ENCODE assay signal across 8 mouse cellular contexts in the genomic region with DNA sequence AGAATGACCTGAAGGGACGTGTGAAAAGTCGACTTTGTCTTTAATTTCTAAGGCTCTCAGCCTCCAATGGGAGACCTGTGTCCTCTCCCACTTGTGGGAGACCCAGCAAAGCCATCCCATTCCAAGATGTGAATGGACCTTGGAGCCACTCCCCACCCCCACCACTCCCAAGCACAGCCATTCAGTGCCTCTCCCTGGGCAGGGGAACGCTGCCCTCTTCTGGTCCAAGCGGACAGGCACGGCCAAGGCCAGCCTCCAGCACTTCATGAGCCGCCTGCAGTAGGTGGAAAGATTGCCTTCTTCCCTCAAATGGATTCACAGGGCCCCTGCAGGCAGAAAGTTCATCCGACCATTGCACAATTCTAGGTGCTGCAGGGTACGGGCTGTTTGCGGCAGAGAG.
DNase-seq lines count a peak whose midpoint lies in the region; ATAC-seq and TF ChIP-seq lines count a peak whose summit lies in the region.

No protein-coding gene starts in this region.

- ATAC-seq in heart, embryonic 15.5 days (replicated peaks; ENCODE audit: insufficient number of reproducible peaks, insufficient read depth, low FRiP score, low read depth): 0 out of 2 replicates have a peak, but pooled peaks have one; percentile 17
- peak; percentile 72 for ATAC-seq in forebrain, embryonic 13.5 days
- no peak for ATAC-seq in intestine, postnatal 0 days
- ATAC-seq in liver, embryonic 11.5 days (replicated peaks; ENCODE audit: low FRiP score): peak; percentile 45; the same call in 1 of the 2 replicates
- ATAC-seq in megakaryocyte, adult 5-6 weeks (ENCODE audit: poor library complexity, severe bottlenecking): no peak

- no peak overlapping the region for H3K27ac ChIP-seq in heart, embryonic 15.5 days
- peak overlapping the region; percentile 25; the same call in 1 of the 2 replicates for H3K27ac ChIP-seq in forebrain, embryonic 13.5 days
- H3K27ac ChIP-seq in intestine, postnatal 0 days (ENCODE audit: low read depth, low read length): no peak overlapping the region
- no peak overlapping the region for H3K27ac ChIP-seq in liver, embryonic 11.5 days (ENCODE audit: low read depth, low read length)

- H3K27me3 ChIP-seq in heart, embryonic 15.5 days: peaks cover 66% of the 10 kb centered on the region
- H3K27me3 ChIP-seq in forebrain, embryonic 13.5 days: peaks cover 37% of the 10 kb centered on the region
- 0 out of 2 replicates have a peak, but pooled peaks cover 3% of the 10 kb centered on the region for H3K27me3 ChIP-seq in intestine, postnatal 0 days (replicated peaks; ENCODE audit: control insufficient read depth, insufficient read depth, low read length)
- H3K27me3 ChIP-seq in liver, embryonic 11.5 days (replicated peaks; ENCODE audit: control insufficient read depth, insufficient read depth, low read length): peaks cover 35% of the 10 kb centered on the region

- H3K4me2 ChIP-seq in heart, embryonic 15.5 days: no peak overlapping the region
- H3K4me2 ChIP-seq in forebrain, embryonic 13.5 days: no peak overlapping the region
- H3K4me2 ChIP-seq in intestine, postnatal 0 days (replicated peaks; ENCODE audit: low read depth): no peak overlapping the region
- H3K4me2 ChIP-seq in liver, embryonic 11.5 days: no peak overlapping the region

- no peak overlapping the region for H3K4me3 ChIP-seq in heart, embryonic 15.5 days
- no peak overlapping the region for H3K4me3 ChIP-seq in forebrain, embryonic 13.5 days
- no peak overlapping the region for H3K4me3 ChIP-seq in intestine, postnatal 0 days (ENCODE audit: low read depth, low read length)
- no peak overlapping the region for H3K4me3 ChIP-seq in liver, embryonic 11.5 days (ENCODE audit: low read depth, low read length)

- WGBS in heart, embryonic 15.5 days: 11% methylated on average over 9 of the region's 9 CpGs
- WGBS in forebrain, embryonic 13.5 days: 5% methylated on average over 9 of the region's 9 CpGs
- 16% methylated on average over 9 of the region's 9 CpGs for WGBS in intestine, postnatal 0 days
- WGBS in liver, embryonic 11.5 days: 11% methylated on average over 9 of the region's 9 CpGs

- no peak overlapping the region for H3K9ac ChIP-seq in heart, embryonic 15.5 days
- H3K9ac ChIP-seq in forebrain, embryonic 13.5 days: no peak overlapping the region
- no peak overlapping the region for H3K9ac ChIP-seq in intestine, postnatal 0 days (ENCODE audit: low read depth, low read length)
- H3K9ac ChIP-seq in liver, embryonic 11.5 days (ENCODE audit: low read depth, low read length): no peak overlapping the region

- no peaks in the 10 kb centered on the region for H3K4me1 ChIP-seq in heart, embryonic 15.5 days (replicated peaks)
- H3K4me1 ChIP-seq in forebrain, embryonic 13.5 days: peaks cover 39% of the 10 kb centered on the region
- no peaks in the 10 kb centered on the region for H3K4me1 ChIP-seq in intestine, postnatal 0 days (replicated peaks; ENCODE audit: control insufficient read depth, insufficient read depth, low read length)
- H3K4me1 ChIP-seq in liver, embryonic 11.5 days (replicated peaks; ENCODE audit: control insufficient read depth, insufficient read depth, low read length): no peaks in the 10 kb centered on the region; the same call in 1 of the 2 replicates

- DNase-seq in heart, adult 11 months: no peak
- DNase-seq in adrenal gland, adult (ENCODE audit: inconsistent age in 2 of 2, low spot score in 1 of 2): peak; percentile 25 to 76
- no peak for DNase-seq in liver, embryonic 11.5 days (ENCODE audit: low spot score)
- DNase-seq in right cerebral cortex, postnatal 14 days: peak; percentile 55

- H3K36me3 ChIP-seq in heart, embryonic 15.5 days: no peaks in the 10 kb centered on the region
- H3K36me3 ChIP-seq in forebrain, embryonic 13.5 days (ENCODE audit: poor library complexity, severe bottlenecking): no peaks in the 10 kb centered on the region
- no peaks in the 10 kb centered on the region for H3K36me3 ChIP-seq in intestine, postnatal 0 days (ENCODE audit: control insufficient read depth, insufficient read depth)
- H3K36me3 ChIP-seq in liver, embryonic 11.5 days (ENCODE audit: control insufficient read depth, insufficient read depth, low read length): no peaks in the 10 kb centered on the region

- H3K9me3 ChIP-seq in heart, embryonic 15.5 days (replicated peaks): no peaks in the 10 kb centered on the region
- H3K9me3 ChIP-seq in forebrain, embryonic 13.5 days (replicated peaks): no peaks in the 10 kb centered on the region
- no peaks in the 10 kb centered on the region for H3K9me3 ChIP-seq in intestine, postnatal 0 days (ENCODE audit: control insufficient read depth)
- H3K9me3 ChIP-seq in liver, embryonic 11.5 days (ENCODE audit: control insufficient read depth, low read length): no peaks in the 10 kb centered on the region

- peak; percentile 87 for TF ChIP-seq CTCF in intestine, postnatal 0 days (IDR thresholded peaks at IDR 0.05; ENCODE audit: low read depth)

Comparison
In these comparisons a context has a peak if more than half of its experiments do, and no peak if none do; other contexts are left out.
1. ATAC-seq: peak in heart, embryonic 15.5 days (single experiment), forebrain, embryonic 13.5 days (single experiment) and liver, embryonic 11.5 days (single experiment); none in intestine, postnatal 0 days (single experiment) and megakaryocyte, adult 5-6 weeks (single experiment).
2. DNase-seq: peak in adrenal gland, adult (2 of 2) and right cerebral cortex, postnatal 14 days (single experiment); none in heart, adult 11 months (single experiment) and liver, embryonic 11.5 days (single experiment).